Mouse (Mus musculus): ENCODE results near the gene Crtc1. TPM values are rescaled to one million over a fixed set of nuclear protein-coding genes. Genes with fewer than 3 reads are reported as not detected.

Gene Crtc1
- polyA plus RNA-seq, 1 experiment = 16.8 TPM

DNA sequence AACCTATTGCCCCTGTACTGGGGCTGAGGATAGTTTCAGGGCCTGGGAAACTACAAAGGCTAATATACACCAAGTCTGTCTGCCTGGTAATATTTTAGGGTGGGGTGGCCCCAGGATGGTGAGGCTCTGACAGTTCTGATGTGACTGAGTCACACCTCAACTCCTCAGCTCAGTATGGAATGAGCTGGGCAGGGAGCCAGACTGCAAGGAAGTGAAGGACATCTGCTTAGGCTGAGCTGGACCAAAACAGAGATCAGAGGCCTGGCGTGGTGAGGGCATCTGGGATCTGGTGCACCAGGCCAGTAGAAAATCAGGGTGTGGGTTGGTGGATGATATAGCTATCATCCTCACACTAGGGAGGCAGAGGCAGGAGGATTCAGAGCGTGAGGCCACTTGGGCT is 49.7 kb downstream of the Crtc1 start:
- H3K27me3 ChIP-seq (replicated peaks; ENCODE audit: control insufficient read depth, insufficient read depth, low read length) = no peaks in the 10 kb centered on the region
- H3K36me3 ChIP-seq (ENCODE audit: control insufficient read depth, insufficient read depth, low read length) = no peaks in the 10 kb centered on the region
- no peak overlapping the region for H3K4me3 ChIP-seq (ENCODE audit: insufficient read depth, low read depth, low read length)
- H3K27ac ChIP-seq (ENCODE audit: insufficient read depth, low read depth, low read length) = no peak overlapping the region
- TF ChIP-seq POLR2A (IDR thresholded peaks at IDR 0.05; ENCODE audit: low read depth, low read length) (no peak), CTCF (conservative IDR thresholded peaks at IDR 0.05; ENCODE audit: insufficient read depth, insufficient read length, low read depth, low read length) (no peak)
- no peaks in the 10 kb centered on the region for H3K4me1 ChIP-seq (ENCODE audit: control insufficient read depth, insufficient read depth, low read length)
- whole genome bisulfite sequencing = 88% methylated on average over 2 of the region's 2 CpGs
- DNase-seq = no peak

DNA sequence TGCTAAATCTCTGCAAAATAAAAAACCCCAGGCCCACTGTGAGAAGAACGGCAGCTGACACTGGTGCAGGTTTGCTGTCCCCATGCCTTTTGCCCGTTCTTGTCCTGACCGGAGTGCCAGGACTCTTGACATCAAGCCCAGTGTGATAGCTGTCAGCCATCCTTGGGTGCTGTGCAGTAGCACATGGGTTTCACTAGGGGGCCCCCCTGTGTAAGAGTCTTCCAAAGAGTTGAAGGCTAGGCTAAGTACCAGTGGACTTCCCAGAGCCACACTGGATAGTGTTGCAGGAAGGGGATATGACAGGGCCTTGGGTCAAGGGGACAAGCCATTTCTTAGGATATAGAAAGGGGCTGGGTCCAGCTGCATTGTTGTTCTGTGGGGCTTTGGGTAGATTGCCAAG is 56.1 kb downstream of the Crtc1 start:
- Histone ChIP-seq H3K27me3 (replicated peaks; ENCODE audit: control insufficient read depth, insufficient read depth, low read length) (no peaks in the 10 kb centered on the region), H3K36me3 (ENCODE audit: control insufficient read depth, insufficient read depth, low read length) (no peaks in the 10 kb centered on the region), H3K27ac (ENCODE audit: insufficient read depth, low read depth, low read length) (no peak overlapping the region), H3K4me3 (ENCODE audit: insufficient read depth, low read depth, low read length) (no peak overlapping the region), H3K4me1 (ENCODE audit: control insufficient read depth, insufficient read depth, low read length) (no peaks in the 10 kb centered on the region)
- WGBS = 30% methylated on average over 3 of the region's 3 CpGs
- TF ChIP-seq POLR2A (IDR thresholded peaks at IDR 0.05; ENCODE audit: low read depth, low read length) (no peak), CTCF (conservative IDR thresholded peaks at IDR 0.05; ENCODE audit: insufficient read depth, insufficient read length, low read depth, low read length) (peak; percentile 84)
- peak; percentile 79 for DNase-seq

- Histone ChIP-seq H3K4me1 (ENCODE audit: control insufficient read depth, insufficient read depth, low read length) (no peaks in the 10 kb centered on the region), H3K27me3 (replicated peaks; ENCODE audit: control insufficient read depth, insufficient read depth, low read length) (peaks cover 1% of the 10 kb centered on the region; the same call in 1 of the 2 replicates), H3K36me3 (ENCODE audit: control insufficient read depth, insufficient read depth, low read length) (no peaks in the 10 kb centered on the region), H3K27ac (ENCODE audit: insufficient read depth, low read depth, low read length) (no peak overlapping the region), H3K4me3 (ENCODE audit: insufficient read depth, low read depth, low read length) (no peak overlapping the region)
- WGBS = 81% methylated on average over 12 of the region's 12 CpGs
- DNase-seq = no peak
- TF ChIP-seq CTCF (conservative IDR thresholded peaks at IDR 0.05; ENCODE audit: insufficient read depth, insufficient read length, low read depth, low read length) = no peak
- no peak for TF ChIP-seq POLR2A (IDR thresholded peaks at IDR 0.05; ENCODE audit: low read depth, low read length)
Measured at GRCm38 (mm10) chr8:70380069-70380468, 59.3 kb downstream of the Crtc1 start.

DNA sequence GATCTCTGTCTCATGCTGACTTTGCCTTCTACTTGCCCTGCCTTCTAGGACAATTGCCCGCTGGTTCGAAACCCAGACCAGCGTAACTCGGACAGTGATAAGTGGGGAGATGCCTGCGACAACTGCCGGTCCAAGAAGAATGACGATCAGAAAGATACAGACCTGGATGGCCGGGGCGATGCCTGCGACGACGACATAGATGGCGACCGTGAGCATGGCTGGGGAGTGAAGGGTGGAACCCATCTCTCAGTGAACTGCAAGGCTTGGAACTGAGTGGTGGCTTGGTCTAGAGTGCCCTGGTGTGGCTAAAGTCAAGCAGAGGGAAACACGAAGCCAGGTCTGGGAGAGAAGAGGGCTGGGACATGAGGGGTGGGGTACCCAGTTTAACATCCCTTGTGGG is 62.3 kb downstream of the Crtc1 start:
- no peak for DNase-seq
- Histone ChIP-seq H3K27me3 (replicated peaks; ENCODE audit: control insufficient read depth, insufficient read depth, low read length) (peaks cover 7% of the 10 kb centered on the region), H3K36me3 (ENCODE audit: control insufficient read depth, insufficient read depth, low read length) (no peaks in the 10 kb centered on the region), H3K27ac (ENCODE audit: insufficient read depth, low read depth, low read length) (no peak overlapping the region), H3K4me1 (ENCODE audit: control insufficient read depth, insufficient read depth, low read length) (peaks cover 9% of the 10 kb centered on the region), H3K4me3 (ENCODE audit: insufficient read depth, low read depth, low read length) (no peak overlapping the region)
- 16% methylated on average over 15 of the region's 15 CpGs for WGBS
- TF ChIP-seq CTCF (conservative IDR thresholded peaks at IDR 0.05; ENCODE audit: insufficient read depth, insufficient read length, low read depth, low read length) = no peak

DNA sequence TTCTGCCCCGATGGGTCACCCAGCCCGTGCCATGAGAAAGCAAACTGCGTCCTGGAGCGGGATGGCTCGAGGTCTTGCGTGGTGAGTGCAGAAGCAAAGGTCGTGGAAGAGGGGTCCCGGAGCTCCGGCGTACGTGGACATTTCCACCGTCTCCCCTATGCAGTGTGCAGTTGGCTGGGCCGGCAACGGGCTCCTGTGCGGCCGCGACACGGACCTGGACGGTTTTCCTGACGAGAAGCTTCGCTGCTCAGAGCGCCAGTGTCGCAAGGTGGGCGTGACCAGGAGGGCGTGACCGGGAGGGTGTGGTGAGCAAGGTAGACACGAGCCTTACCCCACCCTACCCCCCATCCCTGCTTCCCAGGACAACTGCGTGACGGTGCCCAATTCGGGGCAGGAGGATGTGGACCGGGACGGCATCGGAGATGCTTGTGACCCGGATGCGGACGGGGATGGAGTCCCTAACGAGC is 63.1 kb downstream of the Crtc1 start:
- H3K36me3 ChIP-seq (ENCODE audit: control insufficient read depth, insufficient read depth, low read length) = no peaks in the 10 kb centered on the region
- H3K27ac ChIP-seq (ENCODE audit: insufficient read depth, low read depth, low read length) = no peak overlapping the region
- WGBS = 4% methylated on average over 37 of the region's 37 CpGs
- TF ChIP-seq CTCF (conservative IDR thresholded peaks at IDR 0.05; ENCODE audit: insufficient read depth, insufficient read length, low read depth, low read length) (no peak), POLR2A (IDR thresholded peaks at IDR 0.05; ENCODE audit: low read depth, low read length) (no peak)
- H3K4me1 ChIP-seq (ENCODE audit: control insufficient read depth, insufficient read depth, low read length) = peaks cover 13% of the 10 kb centered on the region
- peaks cover 7% of the 10 kb centered on the region for H3K27me3 ChIP-seq (replicated peaks; ENCODE audit: control insufficient read depth, insufficient read depth, low read length)
- no peak for DNase-seq
- no peak overlapping the region for H3K4me3 ChIP-seq (ENCODE audit: insufficient read depth, low read depth, low read length)

DNA sequence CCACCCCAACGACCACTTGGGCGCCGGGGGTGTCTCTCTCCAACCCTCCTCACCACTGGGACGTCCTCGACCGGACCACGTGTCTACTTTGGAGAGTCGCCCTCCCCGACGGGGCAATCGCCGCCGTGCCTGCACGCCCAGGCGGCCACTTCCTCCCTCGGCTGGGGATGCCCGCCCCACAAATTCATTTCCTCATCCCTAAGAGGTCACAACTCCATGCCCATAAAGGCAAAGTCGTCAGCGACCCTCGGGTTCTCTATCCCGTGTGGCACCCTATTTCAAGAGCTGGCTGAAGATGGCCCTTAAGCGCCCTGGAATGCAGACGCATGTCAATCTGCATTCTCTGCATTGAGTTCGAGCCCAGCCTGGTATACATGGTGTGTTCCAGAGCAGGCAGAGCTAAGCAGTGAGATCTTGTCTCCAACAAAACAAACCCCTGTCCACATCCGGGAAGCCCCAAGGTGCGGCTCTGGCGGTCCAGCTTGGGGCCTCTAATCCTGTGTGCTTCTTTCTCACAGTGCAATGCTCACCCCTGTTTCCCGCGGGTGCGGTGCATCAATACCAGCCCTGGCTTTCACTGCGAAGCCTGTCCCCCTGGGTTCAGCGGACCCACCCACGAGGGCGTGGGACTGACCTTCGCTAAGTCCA is 64.0 kb downstream of the Crtc1 start:
- Histone ChIP-seq H3K27ac (ENCODE audit: insufficient read depth, low read depth, low read length) (no peak overlapping the region), H3K4me3 (ENCODE audit: insufficient read depth, low read depth, low read length) (no peak overlapping the region), H3K36me3 (ENCODE audit: control insufficient read depth, insufficient read depth, low read length) (no peaks in the 10 kb centered on the region), H3K4me1 (ENCODE audit: control insufficient read depth, insufficient read depth, low read length) (peaks cover 13% of the 10 kb centered on the region), H3K27me3 (replicated peaks; ENCODE audit: control insufficient read depth, insufficient read depth, low read length) (peaks cover 7% of the 10 kb centered on the region)
- TF ChIP-seq POLR2A (IDR thresholded peaks at IDR 0.05; ENCODE audit: low read depth, low read length) = no peak
- TF ChIP-seq CTCF (conservative IDR thresholded peaks at IDR 0.05; ENCODE audit: insufficient read depth, insufficient read length, low read depth, low read length) = no peak
- 5% methylated on average over 35 of the region's 35 CpGs for WGBS
- DNase-seq = no peak

DNA sequence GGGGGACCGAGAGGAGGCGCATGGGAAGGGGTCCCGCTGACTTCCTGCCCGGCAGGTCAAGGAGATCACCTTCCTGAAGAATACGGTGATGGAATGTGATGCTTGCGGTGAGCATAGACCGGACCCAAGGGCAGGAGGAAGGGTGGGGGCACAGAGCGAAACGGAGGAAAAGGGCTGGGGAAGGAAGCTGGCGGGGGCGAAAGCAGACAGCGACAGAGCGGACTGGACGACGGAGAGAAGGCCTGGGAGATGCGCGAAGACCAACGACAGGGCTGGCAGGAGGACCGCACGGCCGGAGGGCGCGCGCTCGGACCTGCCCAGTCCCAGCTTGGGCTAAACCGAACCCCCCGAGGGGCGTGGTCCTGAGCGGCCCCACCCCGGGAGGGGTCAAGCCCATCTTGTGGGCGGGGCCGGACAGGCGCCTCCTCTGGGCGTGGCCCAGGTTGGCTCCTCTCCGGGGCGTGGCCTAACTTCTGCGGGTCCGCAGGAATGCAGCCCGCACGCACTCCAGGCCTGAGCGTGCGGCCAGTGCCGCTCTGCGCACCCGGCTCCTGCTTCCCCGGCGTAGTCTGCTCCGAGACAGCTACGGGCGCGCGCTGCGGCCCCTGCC is 65.0 kb downstream of the Crtc1 start:
- no peak overlapping the region for H3K27ac ChIP-seq (ENCODE audit: insufficient read depth, low read depth, low read length)
- WGBS = 2% methylated on average over 53 of the region's 53 CpGs
- H3K4me1 ChIP-seq (ENCODE audit: control insufficient read depth, insufficient read depth, low read length) = peaks cover 13% of the 10 kb centered on the region
- H3K4me3 ChIP-seq (ENCODE audit: insufficient read depth, low read depth, low read length) = peak overlapping the region; percentile 48
- DNase-seq = peak; percentile 90
- no peaks in the 10 kb centered on the region for H3K36me3 ChIP-seq (ENCODE audit: control insufficient read depth, insufficient read depth, low read length)
- TF ChIP-seq POLR2A (IDR thresholded peaks at IDR 0.05; ENCODE audit: low read depth, low read length) (no peak), CTCF (conservative IDR thresholded peaks at IDR 0.05; ENCODE audit: insufficient read depth, insufficient read length, low read depth, low read length) (no peak)
- peaks cover 7% of the 10 kb centered on the region for H3K27me3 ChIP-seq (replicated peaks; ENCODE audit: control insufficient read depth, insufficient read depth, low read length)

All from kidney, adult 2 months (tissue).